Mouse (Mus musculus) retina, postnatal 1 day (tissue): Measurements from ENCODE around the gene Ttll9.

Experiments used
- DNase-seq: peaks from one replicate; pipeline ENCODE4 v3.0.0-alpha.2; 2012

Gene Ttll9

GRCm38 (mm10) chr2:153014758-153015593 lies 52.7 kb downstream of the Ttll9 start, which contains the start of gene Pdrg1:
Pdrg1 (minus strand) TSS chr2:153015427.
- DNase-seq = peak; percentile 96

GRCm38 (mm10) chr2:153015804-153016203 lies 53.5 kb downstream of the Ttll9 start:
- DNase-seq = peak; percentile 42

- no peak for DNase-seq
Observed at GRCm38 (mm10) chr2:153016786-153017185, 54.5 kb downstream of the Ttll9 start.

GRCm38 (mm10) chr2:153019355-153019754 lies 57.1 kb downstream of the Ttll9 start:
- DNase-seq = no peak

GRCm38 (mm10) chr2:153021163-153021562 lies 58.9 kb downstream of the Ttll9 start:
- no peak for DNase-seq

GRCm38 (mm10) chr2:153022855-153023254 lies 60.6 kb downstream of the Ttll9 start:
- DNase-seq = no peak

- DNase-seq = no peak
Observed at GRCm38 (mm10) chr2:153026052-153026451, 63.8 kb downstream of the Ttll9 start.

GRCm38 (mm10) chr2:153027501-153027900 lies 65.2 kb downstream of the Ttll9 start:
- DNase-seq = no peak

- peak; percentile 57 for DNase-seq
Observed at GRCm38 (mm10) chr2:153030422-153030821, 68.1 kb downstream of the Ttll9 start.

- DNase-seq = peak; percentile 68
Observed at GRCm38 (mm10) chr2:153031126-153032082, 69.1 kb downstream of the Ttll9 start, which contains the start of gene Xkr7. Xkr7 (plus strand) TSS chr2:153031852.

GRCm38 (mm10) chr2:153032083-153032842 lies 70.0 kb downstream of the Ttll9 start:
- DNase-seq = peak; percentile 84

GRCm38 (mm10) chr2:153032973-153033372 lies 70.7 kb downstream of the Ttll9 start:
- no peak for DNase-seq

GRCm38 (mm10) chr2:153033545-153034230 lies 71.4 kb downstream of the Ttll9 start:
- DNase-seq = peak; percentile 63

GRCm38 (mm10) chr2:153036690-153037089 lies 74.4 kb downstream of the Ttll9 start:
- peak; percentile 94 for DNase-seq

GRCm38 (mm10) chr2:153043886-153044285 lies 81.6 kb downstream of the Ttll9 start:
- no peak for DNase-seq

- DNase-seq = peak; percentile 84
Observed at GRCm38 (mm10) chr2:153045884-153046299, 83.6 kb downstream of the Ttll9 start.

GRCm38 (mm10) chr2:153047828-153048465 lies 85.7 kb downstream of the Ttll9 start:
- peak; percentile 71 for DNase-seq

- peak; percentile 26 for DNase-seq
Observed at GRCm38 (mm10) chr2:153049288-153049996, 87.2 kb downstream of the Ttll9 start.

GRCm38 (mm10) chr2:153049997-153050358 lies 87.7 kb downstream of the Ttll9 start:
- no peak for DNase-seq

- no peak for DNase-seq
Observed at GRCm38 (mm10) chr2:153051095-153051494, 88.8 kb downstream of the Ttll9 start.

GRCm38 (mm10) chr2:153051537-153051936 lies 89.3 kb downstream of the Ttll9 start:
- no peak for DNase-seq
